Mouse (Mus musculus) limb, embryonic 15.5 days (tissue): ENCODE results near the gene Ddb1. TPM values are rescaled to one million over a fixed set of nuclear protein-coding genes. Genes with fewer than 3 reads are reported as not detected.

Source experiments
- ATAC-seq: fragments of 200-750 bp; cut with Nextera tagmentation; 2 replicates; pipeline ENCODE4 v1.8.0; 2017; ENCODE audit warnings: low read depth, moderate TSS enrichment; ENCODE audit not compliant: insufficient number of reproducible peaks, low FRiP score, low TSS enrichment
- H3K27ac ChIP-seq: fragments of 300-500 bp; sonication (generic); 2 replicates; pipeline ENCODE4 v1.5.1; 2015; ENCODE audit warnings: moderate library complexity, mild to moderate bottlenecking, inconsistent platforms
- H3K27me3 ChIP-seq: fragments of 300-500 bp; sonication (generic); 2 replicates; pipeline ENCODE4 v1.6.1; 2015; ENCODE audit warnings: inconsistent platforms
- H3K36me3 ChIP-seq: fragments of 300-500 bp; sonication (generic); 2 replicates; pipeline ENCODE4 v1.6.1; 2015; ENCODE audit warnings: inconsistent platforms
- H3K4me1 ChIP-seq: fragments of 300-500 bp; sonication (generic); 2 replicates; pipeline ENCODE4 v1.6.1; 2015; ENCODE audit warnings: inconsistent platforms
- H3K4me2 ChIP-seq: fragments of 300-500 bp; sonication (generic); 2 replicates; pipeline ENCODE4 v1.6.1; 2015; ENCODE audit warnings: mild to moderate bottlenecking, inconsistent platforms
- H3K4me3 ChIP-seq: fragments of 300-500 bp; sonication (generic); 2 replicates; pipeline ENCODE4 v1.5.1; 2015; ENCODE audit warnings: mild to moderate bottlenecking, inconsistent platforms
- H3K9ac ChIP-seq: fragments of 300-500 bp; sonication (generic); 2 replicates; pipeline ENCODE4 v1.6.1; 2015; ENCODE audit warnings: inconsistent platforms
- H3K9me3 ChIP-seq: fragments of 300-500 bp; sonication (generic); 2 replicates; pipeline ENCODE4 v1.6.1; 2016; ENCODE audit warnings: inconsistent platforms
- WGBS: fragments of 180-500 bp; shearing (Covaris S2); methylation state at CpG from one replicate; pipeline ENCODE4 v1.1.7; 2015; 5-methylcytosine and 5-hydroxymethylcytosine counted together
- polyA plus RNA-seq: library from polyadenylated mRNA; unstranded; fragments of >200 nt; fragmentation: Nextera tagmentation; extraction: Ambion mirVana; gene quantifications from 2 replicates; pipeline ENCODE4 v1.2.1, GENCODE M21; 2015

Ddb1 gene
- polyA plus RNA-seq, 1 experiment from 2014 or later = 350 TPM

- peak; percentile 94 for ATAC-seq
- Histone ChIP-seq H3K36me3 (peaks cover 28% of the 10 kb centered on the region), H3K4me3 (peak within 1 kb of the TSS; percentile 68), H3K27ac (peak within 1 kb of the TSS; percentile 90), H3K9ac (peak within 1 kb of the TSS; percentile 50), H3K4me1 (peaks cover 16% of the 10 kb centered on the region), H3K4me2 (peak within 1 kb of the TSS; percentile 75), H3K9me3 (no peaks in the 10 kb centered on the region), H3K27me3 (no peaks in the 10 kb centered on the region)
- under 1% methylated on average over 44 of the region's 44 CpGs for WGBS
These were observed 28.2 kb upstream of the Ddb1 start, which contains the start of the genes Cyb561a3 and Tmem138 for GRCm38 (mm10) chr19:10576690-10577561. Gene Cyb561a3 (plus strand): TSS chr19:10577172. Gene Tmem138 (minus strand): TSS chr19:10577362.

- peaks cover 16% of the 10 kb centered on the region for H3K4me1 ChIP-seq
- H3K36me3 ChIP-seq = peaks cover 6% of the 10 kb centered on the region
- no peak for ATAC-seq
- H3K9me3 ChIP-seq = no peaks in the 10 kb centered on the region
- H3K27ac ChIP-seq = no peak overlapping the region
- WGBS = 78% methylated on average over 3 of the region's 3 CpGs
- no peaks in the 10 kb centered on the region for H3K27me3 ChIP-seq
- H3K4me3 ChIP-seq = no peak overlapping the region
- no peak overlapping the region for H3K9ac ChIP-seq
- no peak overlapping the region for H3K4me2 ChIP-seq
These were observed 25.0 kb upstream of the Ddb1 start for GRCm38 (mm10) chr19:10580102-10580501.

- 0 out of 2 replicates have a peak, but pooled peaks cover 7% of the 10 kb centered on the region for H3K36me3 ChIP-seq
- no peak overlapping the region for H3K27ac ChIP-seq
- no peak overlapping the region for H3K4me3 ChIP-seq
- no peak for ATAC-seq
- H3K9me3 ChIP-seq = no peaks in the 10 kb centered on the region
- H3K4me2 ChIP-seq = no peak overlapping the region
- 75% methylated on average over 3 of the region's 3 CpGs for WGBS
- peaks cover 16% of the 10 kb centered on the region for H3K4me1 ChIP-seq
- H3K27me3 ChIP-seq = no peaks in the 10 kb centered on the region
- H3K9ac ChIP-seq = no peak overlapping the region
These were observed 24.4 kb upstream of the Ddb1 start for GRCm38 (mm10) chr19:10580761-10581160.

DNA sequence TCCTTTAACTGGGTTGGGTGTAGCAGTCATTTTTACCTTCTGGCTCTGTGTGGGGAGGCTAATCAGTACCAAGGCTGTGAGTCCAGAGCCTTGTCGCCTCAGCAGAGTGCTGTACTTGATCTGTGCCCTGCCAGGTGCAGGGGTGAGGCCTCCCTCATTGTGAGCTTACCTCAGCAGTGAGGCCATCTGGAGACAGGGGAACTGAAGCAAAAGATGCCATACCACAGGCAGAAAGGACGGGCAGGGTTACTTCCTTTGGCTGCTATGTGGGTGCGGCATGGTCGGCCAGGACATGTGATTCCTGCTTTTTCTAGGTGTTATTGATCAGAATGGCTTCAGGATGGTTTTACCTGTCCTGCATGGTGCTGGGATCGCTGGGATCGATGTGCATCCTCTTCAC, 23.1 kb upstream of the Ddb1 start:
- WGBS = 76% methylated on average over 6 of the region's 6 CpGs
- Histone ChIP-seq H3K4me2 (no peak overlapping the region), H3K36me3 (0 out of 2 replicates have a peak, but pooled peaks cover 12% of the 10 kb centered on the region), H3K27ac (no peak overlapping the region), H3K4me1 (peaks cover 13% of the 10 kb centered on the region), H3K27me3 (no peaks in the 10 kb centered on the region), H3K9ac (no peak overlapping the region), H3K4me3 (no peak overlapping the region), H3K9me3 (no peaks in the 10 kb centered on the region)
- ATAC-seq = no peak

GRCm38 (mm10) chr19:10583550-10584146, 21.5 kb upstream of the Ddb1 start:
- no peak for ATAC-seq
- 50% methylated on average over 7 of the region's 7 CpGs for WGBS

DNA sequence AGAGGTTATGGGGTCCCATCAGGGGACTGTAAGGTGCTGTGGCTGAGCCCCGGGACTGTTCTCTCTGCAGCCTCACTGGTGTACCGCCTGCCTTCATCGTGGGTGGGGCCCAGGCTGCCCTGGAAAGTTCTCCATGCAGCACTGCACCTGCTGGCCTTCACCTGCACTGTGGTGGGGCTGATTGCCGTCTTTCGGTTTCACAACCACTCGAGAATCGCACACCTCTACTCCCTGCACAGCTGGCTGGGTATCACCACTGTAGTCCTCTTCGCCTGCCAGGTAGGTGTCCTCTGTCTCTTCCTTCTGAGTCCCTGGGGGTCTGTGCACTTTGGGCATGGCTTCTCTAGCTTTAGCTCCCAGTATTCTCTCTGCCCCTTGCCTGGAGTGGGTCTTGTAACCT, 20.0 kb upstream of the Ddb1 start:
- 88% methylated on average over 8 of the region's 8 CpGs for WGBS
- Histone ChIP-seq H3K4me2 (no peak overlapping the region), H3K36me3 (peaks cover 23% of the 10 kb centered on the region), H3K9ac (no peak overlapping the region), H3K27me3 (no peaks in the 10 kb centered on the region), H3K9me3 (no peaks in the 10 kb centered on the region), H3K27ac (no peak overlapping the region), H3K4me3 (no peak overlapping the region), H3K4me1 (peaks cover 7% of the 10 kb centered on the region)
- ATAC-seq = no peak

More at GRCm38 (mm10) chr19:10583550-10584146, 21.5 kb upstream of the Ddb1 start:
- Histone ChIP-seq H3K4me3 (no peak overlapping the region), H3K4me2 (no peak overlapping the region), H3K27ac (no peak overlapping the region), H3K4me1 (0 out of 2 replicates have a peak, but pooled peaks cover 4% of the 10 kb centered on the region), H3K9ac (no peak overlapping the region), H3K9me3 (no peaks in the 10 kb centered on the region), H3K36me3 (peaks cover 20% of the 10 kb centered on the region), H3K27me3 (no peaks in the 10 kb centered on the region)

DNA sequence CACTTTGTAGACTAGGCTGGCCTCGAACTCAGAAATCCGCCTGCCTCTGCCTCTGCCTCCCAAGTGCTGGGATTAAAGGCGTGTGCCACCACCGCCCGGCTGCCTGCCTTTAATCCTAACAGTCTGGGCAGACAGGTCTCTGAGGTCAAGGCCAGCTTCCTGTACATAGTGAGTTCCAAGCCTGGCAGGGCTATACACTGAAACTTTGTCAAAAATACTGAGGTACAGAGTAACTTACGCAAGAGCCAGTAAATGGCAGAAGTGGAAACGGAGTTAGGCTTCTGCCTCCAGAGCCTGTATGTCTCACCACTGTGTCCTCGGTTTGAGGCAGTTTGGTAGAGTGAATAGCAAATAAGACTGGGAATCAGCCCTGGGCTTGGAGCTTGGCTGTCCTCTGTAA, 17.9 kb upstream of the Ddb1 start:
- no peak for ATAC-seq
- Histone ChIP-seq H3K4me2 (no peak overlapping the region), H3K9me3 (no peaks in the 10 kb centered on the region), H3K36me3 (peaks cover 23% of the 10 kb centered on the region), H3K27me3 (no peaks in the 10 kb centered on the region), H3K4me3 (no peak overlapping the region), H3K9ac (no peak overlapping the region), H3K27ac (no peak overlapping the region), H3K4me1 (peaks cover 7% of the 10 kb centered on the region)
- WGBS = 86% methylated on average over 8 of the region's 8 CpGs

- Histone ChIP-seq H3K9ac (no peak overlapping the region), H3K36me3 (peaks cover 42% of the 10 kb centered on the region)
- ATAC-seq = no peak
These were observed 15.8 kb upstream of the Ddb1 start for GRCm38 (mm10) chr19:10589127-10589857.

DNA sequence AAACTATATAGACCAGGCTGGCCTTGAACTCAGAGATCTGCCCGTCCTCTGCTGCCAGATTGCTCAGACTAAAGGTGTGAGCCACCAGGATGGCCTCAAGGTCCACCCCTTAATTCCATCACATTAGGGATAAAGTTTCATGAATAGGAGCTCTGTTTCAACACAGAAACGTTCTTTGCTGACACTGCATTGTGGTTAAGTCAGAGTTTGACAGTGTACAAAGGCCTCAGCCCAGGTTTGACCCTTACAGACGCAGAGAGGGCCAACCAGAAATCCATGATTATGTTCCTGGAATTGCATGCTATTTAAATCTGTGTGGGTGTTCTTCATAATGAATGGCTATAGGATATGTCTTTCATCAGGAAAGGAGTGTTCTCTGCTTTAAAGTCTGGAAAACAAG, 14.8 kb upstream of the Ddb1 start:
- Histone ChIP-seq H3K4me3 (no peak overlapping the region), H3K27ac (no peak overlapping the region), H3K9ac (no peak overlapping the region), H3K4me1 (peaks cover 7% of the 10 kb centered on the region), H3K36me3 (peaks cover 45% of the 10 kb centered on the region), H3K27me3 (no peaks in the 10 kb centered on the region), H3K9me3 (no peaks in the 10 kb centered on the region), H3K4me2 (no peak overlapping the region)
- 65% methylated on average over 3 of the region's 3 CpGs for WGBS
- ATAC-seq = no peak

More at GRCm38 (mm10) chr19:10589127-10589857, 15.8 kb upstream of the Ddb1 start:
- Histone ChIP-seq H3K4me2 (no peak overlapping the region), H3K4me3 (no peak overlapping the region), H3K9me3 (no peaks in the 10 kb centered on the region), H3K4me1 (peaks cover 7% of the 10 kb centered on the region), H3K27ac (peak overlapping the region; percentile 18; the same call in 1 of the 2 replicates), H3K27me3 (no peaks in the 10 kb centered on the region)
- 61% methylated on average over 5 of the region's 5 CpGs for WGBS

DNA sequence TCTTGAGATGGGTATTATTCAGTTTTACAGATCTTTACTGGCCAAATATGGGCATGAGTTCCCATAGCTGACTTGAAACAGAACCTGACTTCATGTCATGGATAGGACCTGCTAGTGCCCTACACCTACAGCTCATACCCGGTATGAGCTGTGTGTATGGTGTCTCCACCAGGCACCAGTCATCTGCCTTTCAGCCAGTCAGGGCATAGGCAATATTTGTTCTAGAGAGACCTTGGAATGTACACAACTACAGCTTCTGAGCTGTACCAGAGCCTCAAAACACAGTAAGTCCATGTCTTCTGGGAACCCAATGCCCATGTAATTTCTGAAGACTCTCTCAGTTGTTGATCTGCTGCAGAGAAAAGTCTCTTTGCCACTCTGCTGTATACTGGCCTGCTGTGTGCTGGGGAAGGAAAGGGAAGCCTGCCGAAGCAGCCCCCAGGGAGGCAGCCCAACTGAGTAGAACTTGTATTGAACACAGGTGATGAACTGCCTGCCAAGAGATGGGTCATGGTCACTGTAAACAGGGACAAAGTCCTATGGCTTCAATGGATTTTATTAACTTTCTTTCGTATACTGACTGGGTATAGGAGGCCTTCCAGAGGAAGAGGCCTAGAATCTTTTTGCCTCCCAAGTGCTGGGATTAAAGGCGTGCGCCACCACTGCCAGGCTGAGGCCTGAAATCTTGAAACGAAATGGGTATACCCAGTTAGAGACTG, 13.3 kb upstream of the Ddb1 start:
- Histone ChIP-seq H3K36me3 (peaks cover 42% of the 10 kb centered on the region), H3K4me2 (no peak overlapping the region)
- ATAC-seq = peak; percentile 62; the same call in 1 of the 2 replicates

DNA sequence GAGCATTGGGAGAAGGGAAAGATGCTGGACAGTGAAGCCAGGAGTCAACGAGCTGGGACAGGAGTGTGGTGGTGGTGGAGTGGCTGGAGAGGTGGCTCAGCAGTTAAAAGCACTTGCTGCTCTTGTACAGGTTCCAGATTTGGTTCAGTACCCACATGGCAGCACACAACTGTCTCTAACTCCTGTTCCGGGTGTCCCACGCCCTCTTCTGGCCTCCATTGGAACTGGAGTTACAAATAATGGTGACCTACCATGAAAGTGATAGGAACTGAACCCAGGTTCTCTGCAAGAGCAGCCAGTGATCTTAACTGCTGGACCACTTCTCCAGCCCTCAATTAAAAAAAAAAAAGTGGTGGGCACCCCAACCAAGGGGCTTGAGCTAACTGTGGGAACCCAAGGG, 6.9 kb upstream of the Ddb1 start:
- Histone ChIP-seq H3K36me3 (peaks cover 37% of the 10 kb centered on the region), H3K4me3 (no peak overlapping the region), H3K9ac (no peak overlapping the region), H3K27me3 (no peaks in the 10 kb centered on the region), H3K4me1 (peaks cover 9% of the 10 kb centered on the region), H3K9me3 (no peaks in the 10 kb centered on the region), H3K27ac (no peak overlapping the region), H3K4me2 (no peak overlapping the region)
- ATAC-seq = no peak
- 37% methylated on average over 3 of the region's 3 CpGs for WGBS

More for the DNA sequence above, 13.3 kb upstream of the Ddb1 start:
- 88% methylated on average over 6 of the region's 6 CpGs for WGBS
- no peak overlapping the region for H3K9ac ChIP-seq
- no peaks in the 10 kb centered on the region for H3K9me3 ChIP-seq
- no peaks in the 10 kb centered on the region for H3K27me3 ChIP-seq
- H3K4me1 ChIP-seq = peaks cover 7% of the 10 kb centered on the region
- no peak overlapping the region for H3K27ac ChIP-seq
- H3K4me3 ChIP-seq = no peak overlapping the region
